Mouse (Mus musculus): ENCODE data around the gene Pigg. TPM values are rescaled to one million over a fixed set of nuclear protein-coding genes. Genes with fewer than 3 reads are reported as not detected.

Pigg gene
- polyA plus RNA-seq, 1 experiment from 2014 or later = 5.8 TPM

DNA sequence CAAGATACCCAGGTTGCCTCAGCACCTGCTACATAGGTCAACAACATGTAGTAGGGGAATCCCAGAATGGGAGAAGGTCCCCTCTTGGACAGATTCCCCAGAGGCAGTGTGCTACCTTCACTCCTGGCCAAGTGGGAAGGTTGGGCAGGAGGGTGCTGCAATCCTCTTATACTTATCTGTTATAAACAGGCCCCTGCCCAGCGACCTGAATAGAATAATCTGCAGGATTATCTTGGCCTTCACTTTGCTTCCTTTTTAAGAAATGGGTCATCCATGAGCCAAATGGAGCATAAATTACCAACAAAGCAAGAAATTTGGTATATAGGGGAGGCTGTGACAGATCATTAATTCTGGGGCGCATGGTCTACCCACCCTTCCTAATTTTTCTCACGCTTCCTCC is 77.3 kb downstream of the Pigg start:
- Histone ChIP-seq H3K36me3 (no peaks in the 10 kb centered on the region), H3K27ac (no peak overlapping the region), H3K9me3 (no peaks in the 10 kb centered on the region), H3K4me1 (replicated peaks) (no peaks in the 10 kb centered on the region), H3K4me3 (no peak overlapping the region), H3K27me3 (ENCODE audit: insufficient read depth, poor library complexity, severe bottlenecking) (no peaks in the 10 kb centered on the region)
- WGBS = 78% methylated on average over 3 of the region's 3 CpGs
- no peak for DNase-seq (ENCODE audit: low spot score)

Other genes starting within 250 kb of the Pigg start
- gene Mtf2, start 246.9 kb upstream of the Pigg start, polyA plus RNA-seq (2016; fragmentation: Nextera tagmentation; extraction: Ambion mirVana) = 120 and 161 TPM in 2 replicates
- 27.4 and 30.1 TPM in 2 replicates for gene Tmed5, start 180.0 kb upstream of the Pigg start, polyA plus RNA-seq (2016; fragmentation: Nextera tagmentation; extraction: Ambion mirVana)
- 7.3 and 10.8 TPM in 2 replicates for gene Ccdc18, start 179.7 kb upstream of the Pigg start, polyA plus RNA-seq (2016; fragmentation: Nextera tagmentation; extraction: Ambion mirVana)
- 40.3 and 47.2 TPM in 2 replicates for gene Dr1, start 43.7 kb upstream of the Pigg start, polyA plus RNA-seq (2016; fragmentation: Nextera tagmentation; extraction: Ambion mirVana)
- gene Gm42517, start 55.3 kb downstream of the Pigg start, polyA plus RNA-seq (2016; fragmentation: Nextera tagmentation; extraction: Ambion mirVana) = not detected in 2 replicates
- gene Pde6b, start 75.8 kb downstream of the Pigg start, polyA plus RNA-seq (2016; fragmentation: Nextera tagmentation; extraction: Ambion mirVana) = 0.25 and 0.44 TPM in 2 replicates
- gene Atp5k, start 121.8 kb downstream of the Pigg start, polyA plus RNA-seq (2016; fragmentation: Nextera tagmentation; extraction: Ambion mirVana) = 397 and 447 TPM in 2 replicates
- gene Mfsd7a, start 136.3 kb downstream of the Pigg start, polyA plus RNA-seq (2016; fragmentation: Nextera tagmentation; extraction: Ambion mirVana) = 0.10 and 0.13 TPM in 2 replicates
- 24.3 and 27.5 TPM in 2 replicates for gene Pcgf3, start 148.6 kb downstream of the Pigg start, polyA plus RNA-seq (2016; fragmentation: Nextera tagmentation; extraction: Ambion mirVana)
- 6.9 and 11.2 TPM in 2 replicates for gene Cplx1, start 237.4 kb downstream of the Pigg start, polyA plus RNA-seq (2016; fragmentation: Nextera tagmentation; extraction: Ambion mirVana)

All from hindbrain, embryonic 10.5 days (tissue).